Mouse (Mus musculus): ENCODE results near the gene Gm8127.
"Not testable (repeated sequence)": the region's sequence is repeated elsewhere in the genome, so short reads cannot be mapped to it uniquely, and the experiment has no call there.

Gene Gm8127

GRCm38 (mm10) chr14:43293503-43293902, at the start of gene Gm8127:
TSS of gene Gm8127 (minus strand) at chr14:43293832.
- in situ Hi-C loops (cut with MboI, MseI): loop anchor here (25.0 kb wide), 1 partner anchor 94 kb away; no protein-coding TSS in a partner anchor

- in situ Hi-C loops (cut with MboI, MseI): loop anchor here (5.0 kb wide), 4 partner anchors 260 to 1155 kb away; no protein-coding TSS in a partner anchor
These were observed 44.0 kb upstream of the Gm8127 start for GRCm38 (mm10) chr14:43337646-43338045.

- in situ Hi-C loops (cut with MboI, MseI): loop anchor here (5.0 kb wide), 2 partner anchors 1574 to 1699 kb away; no protein-coding TSS in a partner anchor
These were observed 37.8 kb upstream of the Gm8127 start for GRCm38 (mm10) chr14:43331362-43331880.

GRCm38 (mm10) chr14:43328603-43329002, 35.0 kb upstream of the Gm8127 start:
- in situ Hi-C loops (cut with MboI, MseI): loop anchor here (5.0 kb wide), 1 partner anchor 1356 kb away; no protein-coding TSS in a partner anchor

- in situ Hi-C loops (cut with MboI, MseI): not testable (repeated sequence)
These were observed 25.9 kb upstream of the Gm8127 start for GRCm38 (mm10) chr14:43319516-43319915.

GRCm38 (mm10) chr14:43278681-43279080, 15.0 kb downstream of the Gm8127 start:
- in situ Hi-C loops (cut with MboI, MseI): loop anchor here (5.0 to 25.0 kb wide), 2 partner anchors 109 to 216 kb away; no protein-coding TSS in a partner anchor

- in situ Hi-C loops (cut with MboI, MseI): loop anchor here (5.0 to 25.0 kb wide), 2 partner anchors 109 to 216 kb away; no protein-coding TSS in a partner anchor
These were observed 15.5 kb downstream of the Gm8127 start for GRCm38 (mm10) chr14:43278146-43278545.

- in situ Hi-C loops (cut with MboI, MseI): loop anchor here (5.0 to 25.0 kb wide), 2 partner anchors 110 to 215 kb away; no protein-coding TSS in a partner anchor
These were observed 16.2 kb downstream of the Gm8127 start for GRCm38 (mm10) chr14:43277468-43277867.

GRCm38 (mm10) chr14:43275752-43276151, 17.9 kb downstream of the Gm8127 start:
- in situ Hi-C loops (cut with MboI, MseI): loop anchor here (5.0 to 25.0 kb wide), 2 partner anchors 112 to 213 kb away; no protein-coding TSS in a partner anchor

- in situ Hi-C loops (cut with MboI, MseI): loop anchor here (5.0 to 25.0 kb wide), 2 partner anchors 112 to 213 kb away; no protein-coding TSS in a partner anchor
These were observed 18.6 kb downstream of the Gm8127 start, which contains the start of gene Gm9732 for GRCm38 (mm10) chr14:43274986-43275511. TSS of gene Gm9732 (plus strand) at chr14:43275036.

GRCm38 (mm10) chr14:43273161-43273560, 20.5 kb downstream of the Gm8127 start:
- in situ Hi-C loops (cut with MboI, MseI): not testable (repeated sequence)

- in situ Hi-C loops (cut with MboI, MseI): not testable (repeated sequence)
These were observed 24.4 kb downstream of the Gm8127 start for GRCm38 (mm10) chr14:43269211-43269610.

- in situ Hi-C loops (cut with MboI, MseI): not testable (repeated sequence)
These were observed 25.0 kb downstream of the Gm8127 start for GRCm38 (mm10) chr14:43268521-43269084.

- in situ Hi-C loops (cut with MboI, MseI): loop anchor here (5.0 kb wide), 1 partner anchor 284 kb away; no protein-coding TSS in a partner anchor
These were observed 30.2 kb downstream of the Gm8127 start for GRCm38 (mm10) chr14:43263421-43263820.

GRCm38 (mm10) chr14:43258349-43258748, 35.3 kb downstream of the Gm8127 start, which contains the start of gene Gm8126:
TSS of gene Gm8126 (plus strand) at chr14:43258649.
- in situ Hi-C loops (cut with MboI, MseI): loop anchor here (5.0 kb wide), 1 partner anchor 796 kb away; the partner anchor contains the start of gene Gm8011

GRCm38 (mm10) chr14:43256511-43256910, 37.1 kb downstream of the Gm8127 start:
- in situ Hi-C loops (cut with MboI, MseI): loop anchor here (5.0 kb wide), 1 partner anchor 794 kb away; the partner anchor contains the start of gene Gm8011

- in situ Hi-C loops (cut with MboI, MseI): not testable (repeated sequence)
These were observed 42.9 kb downstream of the Gm8127 start for GRCm38 (mm10) chr14:43250549-43251253.

GRCm38 (mm10) chr14:43249611-43250170, 43.9 kb downstream of the Gm8127 start:
- in situ Hi-C loops (cut with MboI, MseI): not testable (repeated sequence)

All from T-helper 1 cell (primary cell).